ENCODE assay signal across 16 mouse cellular contexts in genomic region chrX:104567497-104567896, GRCm38 (mm10).
A peak's percentile ranks its signal among the peaks of the same experiment; 100 is the strongest.
DNase-seq lines count a peak whose midpoint lies in the region; ATAC-seq and TF ChIP-seq lines count a peak whose summit lies in the region.
"Had no signal": no experiment of that assay in that cellular context is flagged by ENCODE, and none has a peak within 500 bp of the region (broad histone marks: within the 10 kb centered on the region; RNA-seq: fewer than 3 reads in every experiment).

No protein-coding gene starts in this region.

- peak; percentile 10 for DNase-seq in kidney, adult 2 months
- no peak for DNase-seq in kidney, adult 18-20 months
- DNase-seq in lung, postnatal 10 days = peak; percentile 20
- DNase-seq in lung, adult 18-20 months = no peak
- peak; percentile 6 for DNase-seq in yolk sac, embryonic 10.5 days (ENCODE audit: low spot score)
- no peak for DNase-seq in thymus, postnatal 14 days
- DNase-seq: cerebellum, adult 11 months; gastrocnemius, postnatal 14 days; layer of hippocampus, postnatal 36 days; left cerebral cortex, postnatal 4 days; retina, postnatal 1 day had no signal

- WGBS in kidney, adult 2 months = 64% methylated on average over 3 of the region's 3 CpGs

- ATAC-seq in hematopoietic stem cell, adult 5-6 weeks (replicated peaks in 1 of 2; ENCODE audit: insufficient read depth in 1 of 2, low FRiP score in 2 of 2, low TSS enrichment in 1 of 2, low read depth in 1 of 2, poor library complexity in 2 of 2, severe bottlenecking in 2 of 2) = peak; percentile 81 to 82
- ATAC-seq: activated CD4-positive, CD25-positive, alpha-beta regulatory T cell, adult 4 months; forebrain, embryonic 15.5 days had no signal

- TF ChIP-seq CTCF in kidney, adult 2 months (conservative IDR thresholded peaks at IDR 0.05; ENCODE audit: insufficient read depth, insufficient read length, low read depth, low read length) = no peak

- no peak overlapping the region for H3K4me3 ChIP-seq in kidney, adult 2 months (ENCODE audit: insufficient read depth, low read depth, low read length)
- H3K4me3 ChIP-seq: forebrain, embryonic 15.5 days; hindbrain, embryonic 15.5 days; neural tube, embryonic 15.5 days had no signal

- TF ChIP-seq POLR2A in kidney, adult 2 months (IDR thresholded peaks at IDR 0.05; ENCODE audit: low read depth, low read length) = no peak

- H3K36me3 ChIP-seq in kidney, adult 2 months (ENCODE audit: control insufficient read depth, insufficient read depth, low read length) = no peaks in the 10 kb centered on the region
- H3K36me3 ChIP-seq: forebrain, embryonic 15.5 days; hindbrain, embryonic 15.5 days; neural tube, embryonic 15.5 days had no signal

- no peaks in the 10 kb centered on the region for H3K4me1 ChIP-seq in kidney, adult 2 months (ENCODE audit: control insufficient read depth, insufficient read depth, low read length)
- H3K4me1 ChIP-seq: forebrain, embryonic 15.5 days; hindbrain, embryonic 15.5 days; neural tube, embryonic 15.5 days had no signal

- H3K27me3 ChIP-seq in kidney, adult 2 months (replicated peaks; ENCODE audit: control insufficient read depth, insufficient read depth, low read length) = no peaks in the 10 kb centered on the region
- H3K27me3 ChIP-seq: forebrain, embryonic 15.5 days had no signal

- H3K27ac ChIP-seq in kidney, adult 2 months (ENCODE audit: insufficient read depth, low read depth, low read length) = no peak overlapping the region
- H3K27ac ChIP-seq: forebrain, embryonic 15.5 days; hindbrain, embryonic 15.5 days; neural tube, embryonic 15.5 days had no signal

Comparison
In these comparisons a context has a peak if more than half of its experiments do, and no peak if none do; other contexts are left out.
1. DNase-seq: peak in kidney, adult 2 months (single experiment), lung, postnatal 10 days (single experiment) and yolk sac, embryonic 10.5 days (single experiment); none in kidney, adult 18-20 months (single experiment), lung, adult 18-20 months (0 of 2) and thymus, postnatal 14 days (single experiment).